Mouse (Mus musculus) lung, adult 2 months (tissue): ENCODE data around the gene Hmcn1. TPM values are rescaled to one million over a fixed set of nuclear protein-coding genes. Genes with fewer than 3 reads are reported as not detected.

Experiments
- DNase-seq: peaks from one replicate; pipeline ENCODE4 v3.0.0; 2022
- H3K4me1 ChIP-seq: fragments of 200-500 bp; 2 replicates; pipeline ENCODE4 v1.6.1; 2011; ENCODE audit warnings: low read length; ENCODE audit not compliant: control insufficient read depth, insufficient read depth
- H3K4me3 ChIP-seq: fragments of 200-500 bp; replicated peaks from 2 replicates; pipeline ENCODE3; 2011; ENCODE audit warnings: low read depth, mild to moderate bottlenecking, control low read depth, low read length; ENCODE audit errors: extremely low read depth
- CTCF ChIP-seq: fragments of 200-500 bp; IDR thresholded peaks from 2 replicates; pipeline ENCODE4 v1.5.1; 2011; ENCODE audit warnings: mild to moderate bottlenecking, low read length, control low read depth; ENCODE audit not compliant: insufficient read depth
- POLR2A ChIP-seq: fragments of 200-500 bp; IDR thresholded peaks from 2 replicates; pipeline ENCODE4 v1.6.1; 2011; ENCODE audit warnings: low read depth, mild to moderate bottlenecking, control low read depth, low read length, borderline replicate concordance; ENCODE audit errors: extremely low read depth
- WGBS: fragments of 180-500 bp; shearing (Covaris S2); methylation state at CpG from one replicate; pipeline ENCODE4 v1.1.7; 2018; 5-methylcytosine and 5-hydroxymethylcytosine counted together
- polyA plus RNA-seq: library from polyadenylated mRNA; depleted of rRNA; stranded (reverse); fragments of >200 nt; gene quantifications from 2 replicates; pipeline ENCODE4 v1.2.3, GENCODE M21; 2012

The Hmcn1 gene
- polyA plus RNA-seq, 1 experiment, result 72.0 TPM

- TF ChIP-seq POLR2A (no peak), CTCF (no peak)
- DNase-seq, result no peak
- no peak overlapping the region for H3K4me3 ChIP-seq
- H3K4me1 ChIP-seq, result no peaks in the 10 kb centered on the region
- 84% methylated on average over 17 of the region's 17 CpGs for WGBS
These were observed 362.0 kb downstream of the Hmcn1 start for GRCm38 (mm10) chr1:150631035-150631855.

- DNase-seq, result no peak
- 94% methylated on average over 2 of the region's 2 CpGs for WGBS
- Histone ChIP-seq H3K4me3 (no peak overlapping the region), H3K4me1 (no peaks in the 10 kb centered on the region)
- TF ChIP-seq CTCF, result no peak
- no peak for TF ChIP-seq POLR2A
These were observed 370.0 kb downstream of the Hmcn1 start for GRCm38 (mm10) chr1:150623226-150623625.

- no peak overlapping the region for H3K4me3 ChIP-seq
- no peak for DNase-seq
- no peak for TF ChIP-seq POLR2A
- WGBS, result 88% methylated on average over 9 of the region's 9 CpGs
- H3K4me1 ChIP-seq, result no peaks in the 10 kb centered on the region
These were observed 382.7 kb downstream of the Hmcn1 start for GRCm38 (mm10) chr1:150610539-150610938.

GRCm38 (mm10) chr1:150606173-150606572 lies 387.1 kb downstream of the Hmcn1 start:
- H3K4me3 ChIP-seq, result no peak overlapping the region
- no peaks in the 10 kb centered on the region for H3K4me1 ChIP-seq
- 87% methylated on average over 4 of the region's 4 CpGs for WGBS
- TF ChIP-seq CTCF (no peak), POLR2A (no peak)
- no peak for DNase-seq

GRCm38 (mm10) chr1:150593614-150594013 lies 399.6 kb downstream of the Hmcn1 start:
- 90% methylated on average over 13 of the region's 13 CpGs for WGBS
- Histone ChIP-seq H3K4me1 (no peaks in the 10 kb centered on the region), H3K4me3 (no peak overlapping the region)
- no peak for DNase-seq
- TF ChIP-seq POLR2A (no peak), CTCF (no peak)

- TF ChIP-seq CTCF (peak; percentile 39; the same call in 1 of the 2 replicates), POLR2A (no peak)
- Histone ChIP-seq H3K4me1 (no peaks in the 10 kb centered on the region), H3K4me3 (no peak overlapping the region)
- 13% methylated on average over 2 of the region's 2 CpGs for WGBS
- DNase-seq, result peak; percentile 37
These were observed 402.0 kb downstream of the Hmcn1 start for GRCm38 (mm10) chr1:150591253-150591652.

- no peak for DNase-seq
- Histone ChIP-seq H3K4me3 (no peak overlapping the region), H3K4me1 (no peaks in the 10 kb centered on the region)
- no peak for TF ChIP-seq CTCF
- TF ChIP-seq POLR2A, result no peak
These were observed 405.8 kb downstream of the Hmcn1 start for GRCm38 (mm10) chr1:150587410-150587809.

- WGBS, result 70% methylated on average over 2 of the region's 2 CpGs
- TF ChIP-seq POLR2A, result no peak
- TF ChIP-seq CTCF, result no peak
- no peak for DNase-seq
- Histone ChIP-seq H3K4me1 (no peaks in the 10 kb centered on the region), H3K4me3 (no peak overlapping the region)
These were observed 408.8 kb downstream of the Hmcn1 start for GRCm38 (mm10) chr1:150584477-150584876.

GRCm38 (mm10) chr1:150583734-150584133 lies 409.5 kb downstream of the Hmcn1 start:
- H3K4me3 ChIP-seq, result no peak overlapping the region
- 71% methylated on average over 8 of the region's 8 CpGs for WGBS
- DNase-seq, result no peak
- TF ChIP-seq CTCF, result no peak
- no peak for TF ChIP-seq POLR2A
- no peaks in the 10 kb centered on the region for H3K4me1 ChIP-seq

- no peak for DNase-seq
- WGBS, result 77% methylated on average over 7 of the region's 7 CpGs
- no peak for TF ChIP-seq POLR2A
- TF ChIP-seq CTCF, result no peak
- H3K4me1 ChIP-seq, result no peaks in the 10 kb centered on the region
- no peak overlapping the region for H3K4me3 ChIP-seq
These were observed 412.7 kb downstream of the Hmcn1 start for GRCm38 (mm10) chr1:150580561-150580960.
